Comparison of ENCODE assay signal across 12 mouse cellular contexts in genomic region chr2:17849267-17849666, GRCm38 (mm10).
DNase-seq lines count a peak whose midpoint lies in the region; ATAC-seq and TF ChIP-seq lines count a peak whose summit lies in the region.
"Had no signal": no experiment of that assay in that cellular context is flagged by ENCODE, and none has a peak within 500 bp of the region (broad histone marks: within the 10 kb centered on the region; RNA-seq: fewer than 3 reads in every experiment).

No protein-coding gene starts in this region.

- H3K27ac ChIP-seq in midbrain, postnatal 0 days (ENCODE audit: low read depth, low read length) = no peak overlapping the region
- no peak overlapping the region for H3K27ac ChIP-seq in midbrain, embryonic 16.5 days (ENCODE audit: low read length)
- H3K27ac ChIP-seq: embryonic facial prominence, embryonic 15.5 days; hindbrain, embryonic 10.5 days; liver, embryonic 15.5 days had no signal

- no peak overlapping the region for H3K9ac ChIP-seq in midbrain, postnatal 0 days (replicated peaks; ENCODE audit: low read length, poor library complexity, severe bottlenecking)
- no peak overlapping the region for H3K9ac ChIP-seq in midbrain, embryonic 16.5 days (ENCODE audit: low read depth, low read length)
- H3K9ac ChIP-seq: embryonic facial prominence, embryonic 15.5 days; liver, embryonic 15.5 days had no signal

- peak; percentile 44 to 58 for DNase-seq in heart, postnatal 10 days
- DNase-seq in heart, postnatal 36 days = no peak
- DNase-seq in midbrain, postnatal 0 days (ENCODE audit: low spot score) = peak; percentile 33
- DNase-seq in spleen, adult 12 weeks (ENCODE audit: low spot score) = no peak
- DNase-seq in cerebellum, postnatal 36 days = no peak
- no peak for DNase-seq in ovary, postnatal 36 days (ENCODE audit: low spot score)
- DNase-seq: right cerebral cortex, postnatal 14 days had no signal

- no peak overlapping the region for H3K4me2 ChIP-seq in midbrain, postnatal 0 days (ENCODE audit: low read depth, low read length, poor library complexity, severe bottlenecking)
- H3K4me2 ChIP-seq in midbrain, embryonic 16.5 days (ENCODE audit: low read length) = no peak overlapping the region
- H3K4me2 ChIP-seq: embryonic facial prominence, embryonic 15.5 days; liver, embryonic 15.5 days had no signal

- H3K4me3 ChIP-seq in midbrain, postnatal 0 days (ENCODE audit: low read depth, low read length) = no peak overlapping the region
- no peak overlapping the region for H3K4me3 ChIP-seq in midbrain, embryonic 16.5 days (ENCODE audit: low read depth, low read length)
- H3K4me3 ChIP-seq: embryonic facial prominence, embryonic 15.5 days; hindbrain, embryonic 10.5 days; liver, embryonic 15.5 days had no signal

- no peaks in the 10 kb centered on the region for H3K9me3 ChIP-seq in midbrain, postnatal 0 days (ENCODE audit: low read length)
- H3K9me3 ChIP-seq in midbrain, embryonic 16.5 days (replicated peaks; ENCODE audit: control insufficient read depth, low read length, poor library complexity, severe bottlenecking) = no peaks in the 10 kb centered on the region
- H3K9me3 ChIP-seq: embryonic facial prominence, embryonic 15.5 days; hindbrain, embryonic 10.5 days; liver, embryonic 15.5 days had no signal

- H3K4me1 ChIP-seq in midbrain, postnatal 0 days (ENCODE audit: insufficient read depth, low read length) = peaks cover 10% of the 10 kb centered on the region; the same call in 1 of the 2 replicates
- peaks cover 8% of the 10 kb centered on the region for H3K4me1 ChIP-seq in midbrain, embryonic 16.5 days (ENCODE audit: control insufficient read depth, insufficient read depth, low read length)
- H3K4me1 ChIP-seq: liver, embryonic 15.5 days had no signal

- no peak for ATAC-seq in midbrain, postnatal 0 days (ENCODE audit: low FRiP score)
- no peak for ATAC-seq in midbrain, embryonic 16.5 days
- ATAC-seq in granulocyte monocyte progenitor cell, adult 5-6 weeks (replicated peaks; ENCODE audit: poor library complexity, severe bottlenecking) = peak; percentile 43

- peak; percentile 46 for TF ChIP-seq CTCF in midbrain, postnatal 0 days (IDR thresholded peaks at IDR 0.05)

- 36% methylated on average over 4 of the region's 4 CpGs for WGBS in midbrain, postnatal 0 days
- WGBS in midbrain, embryonic 16.5 days = 36% methylated on average over 4 of the region's 4 CpGs

- intact Hi-C loops in heart, postnatal 10 days (cut with DNase I) = loop anchor here (2.0 kb wide), 1 partner anchor 356 kb away; no protein-coding TSS in a partner anchor
- intact Hi-C loops in heart, postnatal 36 days (cut with DNase I) = loop anchor here (2.0 kb wide), 1 partner anchor 356 kb away; no protein-coding TSS in a partner anchor

- no peaks in the 10 kb centered on the region for H3K27me3 ChIP-seq in midbrain, postnatal 0 days (ENCODE audit: insufficient read depth, low read length)
- H3K27me3 ChIP-seq in midbrain, embryonic 16.5 days (ENCODE audit: control insufficient read depth, insufficient read depth, low read depth, low read length) = no peaks in the 10 kb centered on the region
- H3K27me3 ChIP-seq: embryonic facial prominence, embryonic 15.5 days had no signal

- no peaks in the 10 kb centered on the region for H3K36me3 ChIP-seq in midbrain, postnatal 0 days (ENCODE audit: insufficient read depth, low read length)
- no peaks in the 10 kb centered on the region for H3K36me3 ChIP-seq in midbrain, embryonic 16.5 days (ENCODE audit: control insufficient read depth, insufficient read depth, low read length)
- H3K36me3 ChIP-seq: embryonic facial prominence, embryonic 15.5 days; hindbrain, embryonic 10.5 days; liver, embryonic 15.5 days had no signal

Comparison
In these comparisons a context has a peak if more than half of its experiments do, and no peak if none do; other contexts are left out.
1. DNase-seq: peak in heart, postnatal 10 days (2 of 2) and midbrain, postnatal 0 days (single experiment); none in heart, postnatal 36 days (0 of 2), spleen, adult 12 weeks (single experiment), cerebellum, postnatal 36 days (0 of 2) and ovary, postnatal 36 days (single experiment).